Mouse (Mus musculus) spleen, postnatal 14 days (tissue): Measurements from ENCODE around the gene Sprr2b.
"Not testable (repeated sequence)": the region's sequence is repeated elsewhere in the genome, so short reads cannot be mapped to it uniquely, and the experiment has no call there.

Source experiments
- DNase-seq, 2 experiments: peaks; one replicate each; pipeline ENCODE4 v3.0.0; 2021 to 2022; ENCODE audit warnings: low spot score in 2 of 2

Gene Sprr2b

DNA sequence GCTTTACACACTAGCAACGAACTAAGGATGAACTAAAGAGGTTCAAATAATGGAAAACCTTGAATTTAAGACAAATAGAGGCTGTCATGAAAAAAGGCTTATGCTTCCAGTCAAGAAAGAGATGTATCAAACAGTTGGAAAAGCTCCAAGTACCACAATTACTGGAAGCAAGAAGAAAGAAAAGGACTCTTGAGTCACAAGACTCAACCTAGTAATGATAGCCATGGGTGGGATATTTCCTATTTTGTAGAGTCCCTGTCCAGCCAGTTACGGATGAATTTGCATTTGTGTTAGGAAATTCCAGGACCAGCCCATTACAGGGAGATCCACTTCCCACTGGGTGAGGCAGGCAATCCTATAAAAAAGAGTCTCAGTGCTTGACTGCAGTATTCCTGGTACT lies at the start of gene Sprr2b:
TSS of gene Sprr2b (plus strand) at position 301 of the 400 bp plus-strand sequence.
- no peak for DNase-seq

DNA sequence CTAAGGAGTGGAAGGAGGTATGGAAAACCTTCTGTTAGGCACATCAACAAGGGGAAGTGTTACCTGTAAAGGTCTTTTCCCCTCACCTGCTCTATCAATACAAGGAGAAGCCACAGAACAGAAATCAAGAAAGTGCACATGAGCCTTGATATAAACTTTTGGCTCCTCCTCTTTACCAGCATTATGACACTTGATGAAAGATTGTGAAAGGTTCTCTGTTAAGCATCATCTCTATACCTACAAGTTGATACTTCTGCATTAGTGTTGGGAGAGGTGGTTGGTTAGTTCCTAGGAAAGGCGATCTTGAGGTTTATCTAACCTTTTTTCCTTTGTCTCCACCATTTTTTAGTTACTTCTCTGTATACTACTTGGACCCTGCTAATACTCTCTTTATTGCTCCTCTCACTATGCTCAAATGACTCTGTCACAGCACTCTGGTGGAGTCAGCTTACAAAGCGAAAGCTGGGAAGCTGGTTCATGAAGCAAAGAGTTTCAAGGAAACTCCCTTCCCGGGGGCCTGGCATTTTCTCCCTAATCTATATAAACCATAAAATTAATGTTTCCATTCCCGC lies 44.9 kb upstream of the Sprr2b start:
- not testable (repeated sequence) for DNase-seq

- DNase-seq, result not testable (repeated sequence)
Measured at GRCm38 (mm10) chr3:92273504-92273903, 42.9 kb upstream of the Sprr2b start.

- not testable (repeated sequence) for DNase-seq
Measured at GRCm38 (mm10) chr3:92274018-92274417, 42.4 kb upstream of the Sprr2b start.

GRCm38 (mm10) chr3:92279663-92280062 lies 36.8 kb upstream of the Sprr2b start:
- not testable (repeated sequence) for DNase-seq

DNA sequence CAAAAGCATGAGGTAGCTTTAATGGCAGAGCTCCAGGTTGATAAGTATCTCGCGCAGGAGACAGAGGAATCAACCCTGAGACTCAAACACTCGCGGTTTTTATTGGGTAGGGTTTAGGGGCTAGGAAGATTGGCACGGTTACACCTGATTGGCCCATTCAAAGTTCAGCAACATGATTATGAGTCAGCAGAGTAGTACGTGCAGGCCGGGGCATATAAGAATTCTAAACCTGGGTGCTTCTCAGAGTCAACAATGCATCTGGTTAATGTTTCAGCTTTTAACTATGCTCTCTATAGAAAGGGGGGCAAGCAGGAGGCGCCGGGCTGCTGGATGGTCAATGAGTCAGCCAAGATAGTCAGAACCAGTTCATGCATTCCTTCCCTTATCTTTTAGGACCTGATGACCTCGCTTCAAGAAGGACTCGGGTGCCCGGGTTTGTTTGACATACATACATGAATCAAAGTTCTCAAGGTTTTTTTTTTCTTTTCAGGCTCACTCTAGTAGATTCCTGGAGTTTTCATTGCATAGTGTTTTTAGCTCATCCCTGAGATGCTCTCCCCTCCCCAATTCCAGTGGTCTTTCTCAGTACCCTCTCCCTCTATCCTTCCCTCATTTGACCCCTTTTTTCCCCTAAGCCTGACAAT lies 35.3 kb upstream of the Sprr2b start:
- not testable (repeated sequence) for DNase-seq

DNA sequence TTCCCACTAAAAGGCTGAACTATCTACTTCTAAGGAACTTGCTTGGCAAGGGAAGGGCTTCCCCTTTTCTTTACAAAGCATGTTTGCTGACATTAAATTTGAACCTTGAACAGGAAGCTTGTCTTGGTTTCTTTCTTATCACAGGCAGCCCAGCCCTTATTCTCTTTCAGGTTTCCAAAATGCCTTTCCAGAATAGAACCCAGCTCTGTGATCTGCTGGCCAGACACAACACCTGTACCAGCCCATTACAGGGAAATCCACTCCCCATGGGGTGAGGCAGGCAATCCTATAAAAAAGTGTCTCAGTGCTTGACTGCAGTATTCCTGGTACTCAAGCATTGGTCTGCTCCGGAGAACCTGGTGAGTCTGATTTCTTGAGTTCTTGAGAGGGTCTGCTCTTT lies 31.3 kb upstream of the Sprr2b start, which contains the start of gene Sprr2a3:
TSS of gene Sprr2a3 (plus strand) at position 317 of the 400 bp plus-strand sequence.
- DNase-seq, result not testable (repeated sequence)

DNA sequence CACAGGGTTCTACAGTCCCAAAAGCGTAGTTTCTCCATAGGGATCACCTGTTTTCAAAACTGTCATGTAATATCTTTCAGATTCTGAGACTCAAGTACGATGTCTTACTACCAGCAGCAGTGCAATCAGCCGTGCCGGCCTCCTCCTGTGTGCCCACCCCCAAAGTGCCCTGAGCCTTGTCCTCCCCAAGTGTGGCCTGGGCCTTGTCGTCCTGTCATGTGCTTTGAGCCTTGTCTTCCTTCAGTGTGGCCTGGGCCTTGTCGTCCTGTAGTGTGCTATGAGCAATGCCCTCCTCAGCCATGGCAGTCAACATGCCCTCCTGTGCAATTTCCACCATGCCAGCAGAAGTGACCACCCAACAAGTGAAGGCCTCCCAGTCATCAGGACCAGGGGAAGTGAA lies 27.9 kb upstream of the Sprr2b start:
- DNase-seq, result not testable (repeated sequence)

DNA sequence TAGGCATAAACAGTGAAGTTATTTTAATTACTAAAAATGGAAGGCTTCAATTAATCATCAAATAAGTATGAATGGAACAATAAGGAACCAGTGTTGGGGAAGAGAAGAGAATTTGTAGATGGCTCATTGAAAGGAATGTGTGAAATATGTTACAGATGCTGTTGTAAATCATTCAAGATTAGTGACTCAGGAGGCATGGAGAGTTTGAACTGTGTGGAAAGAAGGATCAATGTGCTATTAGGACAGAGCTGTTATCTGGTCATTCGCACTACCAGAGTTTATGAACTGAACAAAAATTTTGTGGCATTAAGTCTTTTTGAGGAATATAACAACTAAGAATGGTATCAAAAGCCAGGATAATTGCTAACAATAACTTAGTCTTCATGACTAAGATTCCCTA lies 9.0 kb upstream of the Sprr2b start:
- no peak for DNase-seq

DNA sequence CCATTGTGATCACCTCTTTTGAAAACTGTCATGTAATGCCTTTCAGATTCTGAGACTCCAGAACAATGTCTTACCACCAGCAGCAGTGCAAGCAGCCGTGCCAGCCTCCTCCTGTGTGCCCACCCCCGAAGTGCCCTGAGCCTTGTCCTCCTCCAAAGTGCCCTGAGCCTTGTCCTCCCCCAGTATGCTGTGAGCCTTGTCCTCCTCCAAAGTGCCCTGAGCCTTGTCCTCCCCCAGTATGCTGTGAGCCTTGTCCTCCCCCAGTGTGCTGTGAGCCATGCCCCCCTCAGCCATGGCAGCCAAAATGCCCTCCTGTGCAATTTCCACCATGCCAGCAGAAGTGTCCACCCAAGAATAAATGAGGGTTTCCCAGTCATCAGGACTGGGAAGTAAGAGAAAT lies 964 bp downstream of the Sprr2b start:
- no peak for DNase-seq

- no peak for DNase-seq
Measured at GRCm38 (mm10) chr3:92336278-92336677, 19.9 kb downstream of the Sprr2b start.

GRCm38 (mm10) chr3:92338840-92339239 lies 22.4 kb downstream of the Sprr2b start, which contains the start of gene Sprr2d:
Sprr2d (plus strand) TSS chr3:92339140.
- DNase-seq, result no peak

DNA sequence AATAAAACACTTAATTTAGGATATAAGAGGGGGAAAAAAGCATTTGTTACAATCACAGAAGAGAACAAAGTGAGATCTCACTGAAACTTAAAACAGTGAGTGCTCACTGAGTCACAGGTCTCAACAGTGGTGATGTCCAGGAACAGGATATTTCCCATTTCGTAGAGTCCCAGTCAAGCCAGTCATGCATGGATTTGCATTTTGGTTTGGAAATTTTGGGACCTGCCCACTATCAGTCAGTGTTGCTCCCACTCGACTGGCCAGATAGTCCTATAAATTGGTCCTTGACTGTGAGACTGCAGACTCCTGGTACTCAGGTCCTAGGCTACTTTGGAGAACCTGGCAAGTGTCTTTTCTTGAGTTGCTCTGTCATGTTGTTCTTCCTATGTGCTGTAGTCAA lies 35.4 kb downstream of the Sprr2b start, which contains the start of gene Sprr2e:
TSS of gene Sprr2e (plus strand) at position 301 of the 400 bp plus-strand sequence.
- no peak for DNase-seq

DNA sequence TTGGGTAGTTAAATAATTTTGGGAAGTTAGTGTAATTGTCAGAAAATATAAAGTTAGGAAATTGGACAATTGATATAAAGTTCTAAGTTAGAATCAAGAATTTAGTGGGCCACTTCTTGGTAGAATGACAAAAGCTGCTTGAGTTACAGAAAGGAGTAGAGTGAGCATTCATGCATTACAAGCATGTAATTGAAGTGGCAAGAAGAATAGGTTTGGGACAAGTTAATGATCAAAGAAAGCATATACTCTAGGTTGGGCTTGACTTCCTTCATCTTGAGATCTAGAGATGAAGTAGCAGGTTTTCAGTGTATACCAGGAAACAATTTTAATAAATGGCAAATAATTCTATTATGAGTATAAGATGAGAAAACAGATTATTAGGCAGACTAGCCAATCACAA lies 45.2 kb downstream of the Sprr2b start:
- DNase-seq, result no peak

DNA sequence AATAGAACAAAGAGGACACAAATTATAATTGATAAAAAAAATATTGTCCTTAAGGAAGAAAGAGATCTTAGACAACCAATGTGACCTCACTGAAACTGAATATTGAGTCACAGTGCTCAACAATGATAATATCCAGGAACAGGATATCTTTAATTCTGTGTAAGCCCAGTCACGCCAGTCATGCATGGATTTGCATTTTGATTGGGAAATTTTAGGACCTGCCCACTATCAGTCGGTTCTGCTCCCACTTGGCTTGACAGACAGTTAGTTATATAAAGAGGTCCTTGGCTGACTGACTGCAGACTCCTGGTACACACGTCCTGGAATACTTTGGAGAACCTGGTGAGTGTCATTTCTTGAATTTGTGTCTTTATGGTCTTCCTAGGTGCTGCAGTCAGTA lies 48.5 kb downstream of the Sprr2b start, which contains the start of gene Sprr2f:
TSS of gene Sprr2f (plus strand) at position 301 of the 400 bp plus-strand sequence.
- no peak for DNase-seq
